Mouse (Mus musculus) gastrocnemius, postnatal 36 days (tissue): Measurements from ENCODE around the gene Rangrf. TPM values are rescaled to one million over a fixed set of nuclear protein-coding genes. Genes with fewer than 3 reads are reported as not detected.
A peak's percentile ranks its signal among the peaks of the same experiment; 100 is the strongest.
"Not testable (repeated sequence)": the region's sequence is repeated elsewhere in the genome, so short reads cannot be mapped to it uniquely, and the experiment has no call there.

ENCODE experiments used
- DNase-seq, 2 experiments: peaks; one replicate each; pipeline ENCODE4 v3.0.0; 2022
- intact Hi-C: fragments of 180-260 bp; cut with DNase I; formaldehyde crosslinking; loops from one replicate; pipeline ENCODE4 v1.15.1; 2025
- total RNA-seq, 2 experiments: library from RNA; stranded (reverse); gene quantifications; 2 replicates each; pipeline ENCODE4 v1.2.3; 2021

Rangrf gene
- total RNA-seq, 2 experiments from 2014 or later: 58.7 to 65.4 TPM

DNA sequence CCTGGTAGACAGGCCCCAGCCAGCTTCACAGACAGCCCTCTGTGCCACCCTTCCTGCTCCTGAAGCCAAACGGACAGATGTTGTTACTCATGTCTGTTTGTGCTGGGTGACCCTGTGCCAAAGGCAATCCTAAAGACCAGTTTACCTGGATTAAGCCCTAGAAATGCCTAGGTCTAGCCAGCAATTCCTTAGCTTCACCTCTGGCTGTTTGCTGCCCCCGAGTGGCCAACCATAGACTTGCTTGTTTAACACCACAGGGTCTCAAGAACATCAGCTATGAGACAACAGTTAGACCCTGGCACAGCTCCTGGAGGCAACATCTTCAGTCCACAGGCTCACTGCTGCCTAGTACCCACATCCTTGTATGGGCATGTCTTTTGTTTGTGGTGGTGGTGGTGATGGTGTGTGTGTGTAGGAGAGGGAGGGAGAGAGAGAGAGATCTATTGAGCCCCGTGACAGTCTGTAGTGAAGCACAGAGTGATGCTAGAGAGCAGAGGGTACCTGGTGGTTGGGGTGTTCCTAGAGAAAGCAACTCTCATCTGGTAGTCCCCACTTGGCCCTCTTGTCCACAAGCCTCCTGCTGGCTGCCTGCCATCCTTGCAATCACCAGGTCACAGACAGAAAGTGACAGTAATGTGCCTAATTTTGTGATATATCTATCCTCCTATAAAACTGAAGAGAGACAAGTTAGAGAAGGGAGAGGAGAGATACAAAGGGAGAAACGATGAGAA lies 7.8 kb upstream of the Rangrf start:
- intact Hi-C loops: loop anchor here (2.0 to 5.0 kb wide), 2 partner anchors 49 to 78 kb away; no protein-coding TSS in a partner anchor
- peak; percentile 55 to 62 for DNase-seq

DNA sequence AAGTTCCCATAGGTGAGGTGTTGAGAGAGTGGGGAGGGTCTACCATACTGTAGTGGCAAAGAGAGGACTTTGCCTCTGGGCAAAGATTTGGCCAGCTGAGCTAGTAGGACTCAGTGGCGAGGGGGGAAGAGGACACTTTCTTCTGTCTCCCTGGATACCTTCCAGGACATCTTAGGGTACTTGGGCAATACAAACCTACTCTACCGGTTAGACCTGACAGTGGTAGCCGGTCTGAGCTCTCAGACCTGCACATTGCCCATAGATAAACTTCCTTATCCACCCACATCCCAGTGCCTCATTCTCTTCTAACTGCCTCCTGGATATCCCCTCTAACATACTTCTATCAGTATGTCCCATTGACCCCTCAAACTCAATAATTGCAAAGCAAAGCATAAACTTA lies 5.9 kb upstream of the Rangrf start:
- intact Hi-C loops: loop anchor here (5.0 kb wide), 1 partner anchor 51 kb away; no protein-coding TSS in a partner anchor
- DNase-seq: no peak

DNA sequence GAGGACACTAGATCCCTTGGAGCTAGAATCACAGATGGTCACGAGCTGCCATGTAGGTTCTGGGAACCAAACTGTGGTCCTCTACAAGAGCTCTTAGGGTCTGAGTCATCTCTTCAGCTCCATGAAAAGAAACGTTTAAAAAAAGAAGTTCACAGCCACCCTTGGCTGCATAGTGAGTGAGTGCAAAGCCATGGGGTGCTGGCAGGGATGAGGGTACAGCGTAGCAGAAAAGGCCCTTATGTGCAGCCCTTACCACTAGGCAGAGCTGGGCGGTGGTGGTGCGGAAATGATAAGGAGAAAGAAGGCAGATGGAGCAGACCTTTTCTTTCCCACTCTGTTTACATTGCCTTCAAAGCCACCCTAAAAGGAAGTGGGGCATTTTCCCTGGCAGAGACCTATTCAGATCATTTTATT lies 4.3 kb upstream of the Rangrf start:
- DNase-seq: no peak
- intact Hi-C loops: no loop called here

DNA sequence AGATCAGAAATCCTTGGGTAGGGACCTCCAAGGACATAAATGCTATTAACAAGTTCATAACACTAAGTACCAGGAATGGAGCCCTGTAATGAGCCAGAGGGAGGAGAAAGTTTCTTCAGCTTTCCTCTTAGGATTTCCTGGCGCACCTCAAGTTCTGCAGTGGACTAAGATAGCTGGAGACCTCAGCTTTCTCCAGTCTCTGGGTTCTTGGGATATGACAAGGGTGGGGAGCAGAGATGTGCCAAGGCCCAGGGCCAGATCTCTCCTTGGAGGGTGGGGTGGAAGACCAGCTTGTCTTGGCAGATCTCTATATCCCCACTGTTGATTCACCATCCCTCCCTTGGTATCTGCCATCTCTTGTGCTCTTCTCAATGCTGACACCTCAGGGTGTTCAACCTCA lies 616 bp upstream of the Rangrf start:
- intact Hi-C loops: no loop called here
- no peak for DNase-seq

DNA sequence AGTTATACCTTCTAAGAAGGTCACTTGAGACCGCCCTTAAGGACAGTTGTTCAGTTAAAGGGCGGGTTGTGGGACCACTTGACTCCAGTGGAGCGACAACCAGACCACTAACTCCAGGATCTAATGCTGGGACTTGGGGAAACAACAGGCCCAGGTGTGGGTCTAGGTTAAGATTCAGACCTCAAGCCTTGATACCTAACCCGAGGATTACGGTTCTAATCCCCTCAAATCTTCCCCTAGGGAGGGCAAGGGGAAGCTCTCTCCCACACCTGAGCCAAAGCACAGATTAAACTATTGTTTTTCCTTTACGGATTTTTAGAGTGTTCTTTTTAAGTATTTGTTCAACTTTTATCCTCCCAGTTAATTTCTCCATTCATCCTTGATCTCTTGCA lies 930 bp downstream of the Rangrf start:
- no peak for DNase-seq
- intact Hi-C loops: no loop called here

DNA sequence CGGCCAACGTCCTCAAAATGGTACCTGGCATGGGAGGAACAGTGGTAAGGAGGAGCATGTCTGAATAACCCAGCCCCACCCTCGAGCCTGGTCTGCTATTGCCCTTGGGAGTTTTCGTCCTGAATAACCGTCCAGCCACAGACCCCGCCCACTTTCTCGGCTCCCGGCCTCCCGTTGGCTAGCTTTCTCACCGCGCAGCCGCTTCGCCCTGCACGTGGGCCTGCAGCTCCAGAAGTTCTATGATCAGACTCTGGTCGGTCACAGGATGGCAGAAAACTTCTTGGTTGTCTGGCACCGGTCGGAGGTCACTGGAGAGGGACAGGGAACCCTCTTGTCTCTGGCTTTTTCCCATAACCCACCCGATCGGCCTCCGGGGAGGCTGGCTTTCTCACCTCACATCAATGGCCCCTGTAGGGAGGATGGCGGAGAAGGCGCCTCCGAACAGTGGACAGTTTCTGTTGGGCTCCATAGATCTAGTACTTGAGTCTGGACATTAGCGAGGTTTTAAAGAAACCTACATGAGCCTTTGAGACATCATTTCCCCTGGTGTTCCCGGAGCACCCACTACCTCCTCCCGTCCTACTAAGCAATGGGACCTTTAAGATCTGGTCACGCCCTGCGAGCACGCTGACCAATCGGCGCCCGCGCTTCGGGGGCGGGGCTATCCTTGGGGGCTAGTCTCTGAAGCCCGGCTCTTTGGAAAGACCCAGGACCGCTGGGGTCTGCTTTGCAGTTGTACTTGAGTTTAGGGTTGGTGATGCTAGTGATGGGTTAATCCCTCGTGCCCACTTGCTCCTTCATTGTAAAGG lies 1.5 kb downstream of the Rangrf start:
- intact Hi-C loops: not testable (repeated sequence)
- DNase-seq: peak; percentile 80 to 84

DNA sequence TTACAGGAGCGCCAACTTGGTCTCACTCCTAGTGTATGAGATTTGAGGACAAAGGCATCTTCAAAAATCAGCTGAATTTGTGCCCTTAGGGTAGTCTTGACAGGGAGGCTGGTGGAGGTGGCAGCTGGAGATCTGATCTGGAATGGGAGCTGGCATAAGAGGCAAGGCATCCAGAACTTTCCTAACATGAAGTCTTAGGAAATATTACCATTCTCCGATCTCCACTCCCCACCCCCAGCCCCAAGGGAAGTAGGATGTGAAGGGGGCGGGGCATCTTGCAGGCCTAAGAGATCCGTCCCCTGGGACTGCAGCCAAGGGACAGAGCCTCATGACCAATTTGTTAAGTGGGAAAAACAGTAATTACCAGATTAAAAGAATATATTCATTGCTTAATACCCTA lies 4.8 kb downstream of the Rangrf start:
- intact Hi-C loops: no loop called here
- peak in 1 of 2 experiments; percentile 48 for DNase-seq

DNA sequence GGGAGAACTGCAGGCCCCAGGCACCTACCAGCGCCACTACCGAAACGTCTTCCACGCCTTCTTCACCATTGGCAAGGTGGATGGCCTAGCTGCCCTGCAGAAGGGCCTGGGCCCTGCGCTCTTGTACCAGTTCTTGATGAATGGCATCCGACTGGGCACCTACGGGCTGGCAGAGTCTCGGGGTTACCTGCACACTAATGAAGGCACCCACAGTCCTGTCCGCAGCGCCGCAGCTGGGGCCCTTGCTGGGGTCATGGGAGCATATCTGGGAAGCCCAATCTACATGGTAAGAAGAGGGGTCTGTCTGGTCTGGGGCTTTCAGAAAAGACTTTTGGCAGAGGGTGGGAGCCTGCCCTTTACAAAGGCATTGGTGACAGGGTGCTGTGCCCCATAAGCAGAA lies 6.2 kb downstream of the Rangrf start:
- intact Hi-C loops: no loop called here
- DNase-seq: no peak

DNA sequence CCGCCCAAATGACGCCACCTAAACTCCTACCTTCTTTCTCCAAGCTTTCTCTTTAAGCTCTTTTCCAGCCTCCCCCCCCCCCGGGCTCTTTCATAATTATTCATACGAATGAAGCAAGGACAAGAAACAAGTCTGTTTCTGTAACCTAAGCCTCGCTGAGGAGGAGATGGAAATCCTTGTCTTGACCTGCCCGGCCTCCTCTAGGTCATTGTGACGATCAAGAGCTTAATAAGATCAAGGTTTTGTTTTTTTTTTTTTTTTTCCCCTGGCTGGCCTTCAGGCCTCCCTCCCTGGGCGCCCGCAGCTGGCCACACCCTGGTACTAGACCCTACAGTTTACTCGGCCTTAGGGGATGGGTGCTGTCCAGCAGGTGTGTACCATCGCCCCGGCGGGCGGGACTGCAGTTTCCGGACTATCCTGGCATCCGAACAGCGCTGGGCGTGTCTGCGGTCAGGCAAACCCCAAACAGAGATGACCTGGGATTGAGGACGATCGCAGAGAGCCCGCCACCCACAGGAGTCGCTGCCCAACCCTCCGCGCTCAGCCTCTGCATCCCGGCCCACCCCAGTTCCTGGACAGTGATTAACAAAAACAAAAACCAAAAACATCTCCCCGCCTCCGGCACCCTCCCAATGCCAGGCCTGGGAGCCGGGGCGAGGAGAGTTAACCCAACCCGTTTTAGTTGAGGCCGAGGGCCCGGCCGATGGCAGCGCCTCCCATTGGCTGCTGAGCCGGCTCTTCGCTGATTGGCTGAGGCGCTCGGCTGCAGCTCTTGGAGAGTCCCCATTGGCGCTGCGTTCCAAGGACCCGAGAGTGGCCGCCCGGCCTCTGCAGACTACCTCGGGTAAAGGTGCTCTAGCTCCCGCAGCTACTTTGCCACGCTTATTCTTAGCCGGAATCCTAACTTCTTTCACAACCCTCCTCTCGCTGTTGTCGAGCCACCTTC lies 7.4 kb downstream of the Rangrf start, which contains the start of gene Slc25a35:
Gene Slc25a35, plus strand, starts transcription at position 795 of the 946 bp plus-strand sequence.
- intact Hi-C loops: no loop called here
- DNase-seq: peak; percentile 84 to 89

DNA sequence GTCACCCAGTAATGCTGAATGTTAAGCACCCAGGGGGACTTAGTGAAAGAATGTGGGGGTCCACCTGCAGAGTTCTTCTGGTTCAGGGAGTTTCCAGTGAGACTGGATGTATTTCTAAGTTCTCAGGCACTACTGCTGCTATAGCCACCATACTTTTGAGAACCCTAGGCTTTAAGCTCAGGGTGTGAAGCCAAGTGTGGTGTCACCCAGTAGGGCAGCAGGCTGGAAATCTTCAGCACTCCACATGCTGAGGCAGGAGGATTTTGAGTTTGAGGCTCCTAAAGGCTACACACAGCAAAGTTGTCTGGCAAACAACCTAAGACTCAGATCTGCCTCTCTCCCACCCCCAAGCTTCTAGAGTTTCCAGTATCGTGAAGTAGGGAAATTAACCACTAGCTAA lies 8.4 kb downstream of the Rangrf start:
- intact Hi-C loops: no loop called here
- no peak for DNase-seq

DNA sequence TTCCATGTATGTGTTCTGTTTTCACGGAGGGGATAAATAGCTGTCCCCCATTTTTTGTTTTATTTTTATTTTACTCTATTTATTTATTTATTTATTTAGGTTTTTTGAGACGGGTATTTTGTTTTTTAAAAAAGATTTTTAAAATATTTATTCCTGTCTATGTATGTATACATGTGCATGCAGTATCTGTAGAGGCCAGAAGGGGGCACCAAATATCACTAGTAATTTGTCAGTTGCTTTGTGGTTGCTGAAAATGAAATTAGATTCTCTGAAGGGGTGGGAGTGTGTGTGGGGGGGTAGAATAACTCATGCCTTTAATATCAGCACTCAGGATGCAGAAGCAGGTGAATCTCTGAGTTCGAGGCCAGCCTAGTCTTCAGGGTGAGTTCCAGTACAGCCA lies 9.1 kb downstream of the Rangrf start:
- intact Hi-C loops: no loop called here
- DNase-seq: peak in 1 of 2 experiments; percentile 30

DNA sequence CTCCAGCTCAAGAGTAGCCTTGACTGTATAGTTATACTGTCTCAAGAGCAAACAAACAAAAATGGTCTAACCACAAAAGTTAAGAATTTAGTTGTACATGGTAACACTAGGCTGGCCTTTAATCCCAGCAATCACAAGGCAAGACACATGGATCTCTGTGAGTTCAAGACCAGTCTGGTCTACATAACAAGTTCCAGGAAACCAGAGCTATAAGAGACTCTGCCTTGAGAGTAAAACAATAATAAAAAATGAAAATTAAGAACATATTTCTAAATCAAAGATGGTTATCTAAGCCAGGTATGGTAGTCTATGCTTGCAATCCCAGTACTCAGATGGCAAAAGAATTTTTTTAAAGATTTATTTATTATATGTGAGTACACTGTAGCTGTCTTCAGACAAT lies 9.9 kb downstream of the Rangrf start:
- DNase-seq: no peak
- intact Hi-C loops: no loop called here

DNA sequence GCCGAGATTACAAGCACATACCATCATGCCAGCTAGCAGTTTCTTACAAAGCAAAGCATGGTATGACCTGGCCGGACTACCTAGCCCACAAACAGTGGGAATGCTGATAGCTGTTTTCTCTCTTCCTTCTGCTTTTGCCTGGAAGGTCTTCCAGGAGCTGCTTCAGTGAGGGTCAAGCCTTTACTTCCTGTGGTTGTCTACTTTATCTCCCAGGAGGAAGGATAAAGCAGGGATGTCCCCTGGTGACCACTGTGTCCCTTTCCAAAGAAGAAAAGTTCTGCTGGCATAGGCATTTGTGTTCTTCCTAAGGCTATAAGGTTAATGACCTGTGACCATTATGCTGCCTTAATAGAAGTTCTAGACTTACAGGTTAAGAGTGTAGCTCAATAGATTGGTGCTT lies 11.6 kb downstream of the Rangrf start:
- DNase-seq: no peak
- intact Hi-C loops: no loop called here

DNA sequence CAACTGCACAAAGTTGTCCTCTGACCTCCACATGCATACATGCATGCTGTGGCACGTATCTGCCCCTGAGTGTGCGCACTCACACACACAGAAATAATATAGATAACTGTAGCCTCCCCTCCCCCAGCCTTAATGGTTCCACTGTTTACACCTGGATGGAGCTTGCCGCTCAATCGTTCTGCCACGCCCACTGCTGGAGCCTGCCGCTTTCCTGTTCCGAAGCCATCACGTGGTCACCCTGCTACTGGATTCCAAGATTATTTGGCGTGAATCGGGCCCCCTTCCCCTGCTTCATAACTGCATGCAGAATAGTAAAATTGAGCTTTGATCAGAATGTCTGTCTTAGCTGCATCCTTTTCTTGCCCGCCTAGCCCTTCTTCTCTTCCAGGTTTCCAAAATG lies 12.8 kb downstream of the Rangrf start:
- intact Hi-C loops, DNase-seq: not testable (repeated sequence)

DNA sequence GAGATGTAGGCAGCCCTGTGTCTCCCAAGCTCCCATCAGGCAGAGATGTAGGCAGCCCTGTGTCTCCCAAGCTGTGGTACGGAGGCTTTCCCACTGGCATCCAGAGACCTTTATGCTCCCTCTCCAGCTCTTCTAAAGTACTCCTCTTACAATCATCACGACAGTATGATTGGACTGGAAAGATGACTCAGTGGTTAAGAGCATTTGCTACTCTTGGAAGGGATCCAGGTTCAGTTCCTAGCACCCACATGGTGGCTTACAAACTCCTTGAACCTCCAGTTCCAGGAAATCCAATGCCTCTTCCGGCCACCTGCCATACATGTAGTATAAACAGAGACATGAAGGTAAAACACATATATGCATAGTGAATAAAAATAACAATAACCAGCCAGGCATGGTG lies 13.4 kb downstream of the Rangrf start:
- intact Hi-C loops: no loop called here
- DNase-seq: no peak

DNA sequence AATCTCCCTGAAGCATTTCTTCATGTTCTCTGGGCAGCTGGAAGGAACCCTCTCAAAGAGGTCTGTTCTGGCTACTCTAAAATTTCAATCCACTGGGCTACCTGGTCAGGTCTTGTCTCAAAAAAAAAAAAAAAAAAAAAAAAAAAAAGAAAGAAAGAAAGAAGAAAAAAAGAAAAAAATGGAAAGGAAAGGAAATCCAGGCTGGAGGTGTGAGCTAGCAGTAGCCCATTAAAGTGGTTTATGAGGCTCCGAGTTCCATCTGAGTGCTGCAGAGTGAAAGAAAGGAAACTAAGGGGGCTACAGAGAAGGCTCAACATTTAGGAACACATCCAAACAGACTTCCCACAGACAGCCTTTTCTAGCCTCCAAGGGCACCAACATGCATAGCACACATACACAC lies 17.0 kb downstream of the Rangrf start:
- intact Hi-C loops: no loop called here
- DNase-seq: no peak

DNA sequence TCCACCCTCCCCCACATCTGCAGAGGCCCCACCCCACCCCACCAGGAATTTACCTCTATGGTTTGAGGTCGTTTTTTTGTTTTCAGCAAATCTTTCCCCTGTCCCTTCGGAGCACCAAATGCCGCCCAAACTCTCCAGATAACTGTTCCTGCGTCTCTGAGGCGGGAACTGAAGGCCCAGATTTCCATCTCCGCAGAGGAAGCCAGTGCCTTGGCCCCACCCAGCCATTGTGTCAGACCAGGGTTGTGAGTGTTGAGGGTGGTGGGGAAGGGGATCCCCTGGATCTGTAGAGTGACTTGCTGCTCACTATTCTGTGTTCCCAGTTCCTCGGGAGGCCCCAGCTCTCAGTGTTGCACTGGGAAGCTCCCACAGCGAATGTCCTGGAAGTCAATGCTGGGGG lies 17.7 kb downstream of the Rangrf start, which contains the start of gene Arhgef15:
Gene Arhgef15, minus strand, starts transcription at position 173 of the 400 bp plus-strand sequence.
- intact Hi-C loops: no loop called here
- DNase-seq: no peak

DNA sequence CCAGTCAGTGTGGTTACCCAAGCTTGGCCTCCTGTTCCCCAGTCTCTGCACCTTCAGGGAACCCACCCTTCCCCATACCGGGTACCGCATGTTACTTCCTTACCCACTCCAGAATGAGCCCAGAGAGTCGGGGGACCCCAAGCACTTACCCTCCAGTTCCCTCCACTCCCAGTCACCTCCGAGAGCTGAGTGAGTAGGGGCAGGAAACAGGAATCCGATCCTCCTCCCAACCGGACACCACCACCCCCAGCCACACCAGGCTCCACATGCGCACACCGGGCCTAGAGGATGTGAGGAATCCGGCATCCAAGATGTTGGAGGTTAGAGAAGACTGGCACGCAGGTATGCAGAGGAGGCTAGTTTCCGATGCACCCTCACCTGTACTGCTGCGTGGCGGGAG lies 18.3 kb downstream of the Rangrf start:
- DNase-seq: no peak

DNA sequence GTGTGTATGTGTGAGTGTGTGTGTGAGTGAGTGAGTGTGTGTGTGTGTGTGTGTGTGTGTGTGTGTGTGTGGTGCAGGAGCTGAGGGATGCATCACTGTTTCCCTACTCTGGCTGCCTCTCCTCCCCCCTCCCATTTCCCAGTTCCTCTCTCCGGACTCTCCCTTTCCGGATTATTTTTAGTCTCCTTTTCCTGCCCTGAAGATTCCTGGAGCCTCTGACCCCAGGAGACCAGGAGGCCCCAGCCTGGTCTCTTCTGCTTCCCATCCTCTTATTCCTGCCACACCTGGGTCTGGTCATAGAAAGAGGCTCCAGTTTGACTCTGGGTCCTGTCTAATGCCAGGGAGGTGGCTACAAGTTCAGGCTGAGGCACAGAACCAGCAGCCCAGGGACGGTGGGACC lies 18.9 kb downstream of the Rangrf start:
- intact Hi-C loops: no loop called here

More for the DNA sequence above, 18.3 kb downstream of the Rangrf start:
- intact Hi-C loops: no loop called here

DNA sequence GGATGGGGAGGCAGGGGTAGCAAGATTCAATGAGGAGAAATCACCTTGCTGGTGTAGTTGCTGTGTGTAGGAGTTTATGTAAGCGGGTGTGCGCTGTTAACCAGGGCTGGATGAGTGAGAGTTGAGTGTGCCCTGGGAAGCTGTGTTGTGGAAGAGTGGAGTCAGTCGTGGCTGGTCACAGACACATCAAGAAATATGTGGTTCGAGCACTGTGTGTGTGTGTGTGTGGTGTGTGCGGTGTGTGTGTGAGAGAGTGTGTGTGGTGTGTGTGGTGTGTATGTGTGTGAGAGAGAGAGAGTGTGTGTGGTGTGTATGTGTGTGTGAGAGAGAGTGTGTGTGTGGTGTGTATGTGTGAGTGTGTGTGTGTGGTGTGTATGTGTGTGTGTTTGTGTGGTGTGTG lies 19.5 kb downstream of the Rangrf start:
- intact Hi-C loops: no loop called here
- no peak for DNase-seq

More for the DNA sequence above, 18.9 kb downstream of the Rangrf start:
- no peak for DNase-seq
